Mouse (Mus musculus): ENCODE data around the gene Tnk1. TPM values are rescaled to one million over a fixed set of nuclear protein-coding genes. Genes with fewer than 3 reads are reported as not detected.
A peak's percentile ranks its signal among the peaks of the same experiment; 100 is the strongest.

Gene Tnk1
- polyA plus RNA-seq, 1 experiment = not detected

- Histone ChIP-seq H3K27ac (ENCODE audit: insufficient read depth, low read depth, low read length) (no peak overlapping the region), H3K4me3 (ENCODE audit: insufficient read depth, low read length) (no peak overlapping the region), H3K4me1 (ENCODE audit: control insufficient read depth, insufficient read depth, low read length) (peaks cover 8% of the 10 kb centered on the region)
- no peak for TF ChIP-seq CTCF (IDR thresholded peaks at IDR 0.05; ENCODE audit: low read depth, low read length)
- no peak for TF ChIP-seq POLR2A (IDR thresholded peaks at IDR 0.05; ENCODE audit: borderline replicate concordance, low read depth, low read length)
Measured at GRCm38 (mm10) chr11:69891482-69891881, 33.0 kb upstream of the Tnk1 start.

GRCm38 (mm10) chr11:69886907-69887635 lies 28.5 kb upstream of the Tnk1 start:
- H3K4me3 ChIP-seq (ENCODE audit: insufficient read depth, low read length) = no peak overlapping the region
- TF ChIP-seq CTCF (IDR thresholded peaks at IDR 0.05; ENCODE audit: low read depth, low read length) = 0 out of 2 replicates have a peak, but pooled peaks have one; percentile 6
- no peak for TF ChIP-seq POLR2A (IDR thresholded peaks at IDR 0.05; ENCODE audit: borderline replicate concordance, low read depth, low read length)
- H3K4me1 ChIP-seq (ENCODE audit: control insufficient read depth, insufficient read depth, low read length) = peaks cover 8% of the 10 kb centered on the region
- H3K27ac ChIP-seq (ENCODE audit: insufficient read depth, low read depth, low read length) = no peak overlapping the region

- Histone ChIP-seq H3K4me3 (ENCODE audit: insufficient read depth, low read length) (no peak overlapping the region), H3K4me1 (ENCODE audit: control insufficient read depth, insufficient read depth, low read length) (peaks cover 11% of the 10 kb centered on the region), H3K27ac (ENCODE audit: insufficient read depth, low read depth, low read length) (no peak overlapping the region)
- TF ChIP-seq CTCF (IDR thresholded peaks at IDR 0.05; ENCODE audit: low read depth, low read length) (no peak), POLR2A (IDR thresholded peaks at IDR 0.05; ENCODE audit: borderline replicate concordance, low read depth, low read length) (no peak)
Measured at GRCm38 (mm10) chr11:69884663-69885062, 26.1 kb upstream of the Tnk1 start.

- TF ChIP-seq CTCF (IDR thresholded peaks at IDR 0.05; ENCODE audit: low read depth, low read length) (no peak), POLR2A (IDR thresholded peaks at IDR 0.05; ENCODE audit: borderline replicate concordance, low read depth, low read length) (no peak)
- peaks cover 11% of the 10 kb centered on the region for H3K4me1 ChIP-seq (ENCODE audit: control insufficient read depth, insufficient read depth, low read length)
- no peak overlapping the region for H3K27ac ChIP-seq (ENCODE audit: insufficient read depth, low read depth, low read length)
- H3K4me3 ChIP-seq (ENCODE audit: insufficient read depth, low read length) = no peak overlapping the region
Measured at GRCm38 (mm10) chr11:69884240-69884639, 25.7 kb upstream of the Tnk1 start.

GRCm38 (mm10) chr11:69883527-69884151 lies 25.1 kb upstream of the Tnk1 start:
- TF ChIP-seq CTCF (IDR thresholded peaks at IDR 0.05; ENCODE audit: low read depth, low read length) (no peak), POLR2A (IDR thresholded peaks at IDR 0.05; ENCODE audit: borderline replicate concordance, low read depth, low read length) (no peak)
- no peak overlapping the region for H3K27ac ChIP-seq (ENCODE audit: insufficient read depth, low read depth, low read length)
- peaks cover 11% of the 10 kb centered on the region for H3K4me1 ChIP-seq (ENCODE audit: control insufficient read depth, insufficient read depth, low read length)
- H3K4me3 ChIP-seq (ENCODE audit: insufficient read depth, low read length) = no peak overlapping the region

- H3K4me1 ChIP-seq (ENCODE audit: control insufficient read depth, insufficient read depth, low read length) = peaks cover 11% of the 10 kb centered on the region
- no peak overlapping the region for H3K4me3 ChIP-seq (ENCODE audit: insufficient read depth, low read length)
- TF ChIP-seq CTCF (IDR thresholded peaks at IDR 0.05; ENCODE audit: low read depth, low read length) (peak; percentile 36), POLR2A (IDR thresholded peaks at IDR 0.05; ENCODE audit: borderline replicate concordance, low read depth, low read length) (no peak)
- no peak overlapping the region for H3K27ac ChIP-seq (ENCODE audit: insufficient read depth, low read depth, low read length)
Measured at GRCm38 (mm10) chr11:69883066-69883465, 24.5 kb upstream of the Tnk1 start.

GRCm38 (mm10) chr11:69881787-69882670 lies 23.5 kb upstream of the Tnk1 start:
- peak overlapping the region; percentile 62 for H3K4me3 ChIP-seq (ENCODE audit: insufficient read depth, low read length)
- no peak overlapping the region for H3K27ac ChIP-seq (ENCODE audit: insufficient read depth, low read depth, low read length)
- TF ChIP-seq CTCF (IDR thresholded peaks at IDR 0.05; ENCODE audit: low read depth, low read length) (no peak), POLR2A (IDR thresholded peaks at IDR 0.05; ENCODE audit: borderline replicate concordance, low read depth, low read length) (no peak)
- peaks cover 11% of the 10 kb centered on the region for H3K4me1 ChIP-seq (ENCODE audit: control insufficient read depth, insufficient read depth, low read length)

GRCm38 (mm10) chr11:69880853-69881603 lies 22.5 kb upstream of the Tnk1 start, which contains the start of gene Kctd11:
Gene Kctd11 (minus strand): TSS chr11:69881406.
- H3K4me3 ChIP-seq (ENCODE audit: insufficient read depth, low read length) = peak within 1 kb of the TSS; percentile 62
- TF ChIP-seq CTCF (IDR thresholded peaks at IDR 0.05; ENCODE audit: low read depth, low read length) (0 out of 2 replicates have a peak, but pooled peaks have one; percentile 15), POLR2A (IDR thresholded peaks at IDR 0.05; ENCODE audit: borderline replicate concordance, low read depth, low read length) (no peak)
- peak within 1 kb of the TSS; percentile 34 for H3K27ac ChIP-seq (ENCODE audit: insufficient read depth, low read depth, low read length)
- peaks cover 11% of the 10 kb centered on the region for H3K4me1 ChIP-seq (ENCODE audit: control insufficient read depth, insufficient read depth, low read length)

- Histone ChIP-seq H3K27ac (ENCODE audit: insufficient read depth, low read depth, low read length) (peak overlapping the region; percentile 26), H3K4me1 (ENCODE audit: control insufficient read depth, insufficient read depth, low read length) (peaks cover 11% of the 10 kb centered on the region), H3K4me3 (ENCODE audit: insufficient read depth, low read length) (peak overlapping the region; percentile 62)
- 0 out of 2 replicates have a peak, but pooled peaks have one; percentile 10 for TF ChIP-seq CTCF (IDR thresholded peaks at IDR 0.05; ENCODE audit: low read depth, low read length)
- no peak for TF ChIP-seq POLR2A (IDR thresholded peaks at IDR 0.05; ENCODE audit: borderline replicate concordance, low read depth, low read length)
Measured at GRCm38 (mm10) chr11:69880506-69880852, 21.9 kb upstream of the Tnk1 start.

All from bone marrow macrophage, adult 2 months (primary cell).